Mouse (Mus musculus): Measurements from ENCODE around the gene Kcnb1. TPM values are rescaled to one million over a fixed set of nuclear protein-coding genes. Genes with fewer than 3 reads are reported as not detected.

The Kcnb1 gene
- total RNA-seq, 1 experiment: 1.3 TPM

DNA sequence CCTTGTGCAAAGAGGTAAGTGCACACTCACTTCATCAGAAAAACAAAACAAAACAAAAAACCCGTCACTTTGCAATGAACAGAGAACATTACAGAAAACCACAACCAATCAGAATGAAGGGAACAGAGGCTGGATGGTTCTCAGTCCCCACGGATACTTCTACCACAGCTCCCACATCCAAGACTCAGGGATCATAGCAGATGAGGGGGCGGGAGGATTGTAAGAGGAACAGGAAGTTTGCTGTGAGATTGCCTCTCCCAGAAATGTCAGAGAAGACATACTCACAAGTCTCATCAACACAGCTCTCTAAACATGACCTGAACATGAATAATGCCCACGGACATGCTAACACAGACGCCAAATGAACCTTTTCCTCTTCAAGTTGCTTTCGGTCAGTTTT is 40.9 kb downstream of the Kcnb1 start:
- no peaks in the 10 kb centered on the region for H3K9me3 ChIP-seq (ENCODE audit: control insufficient read depth, insufficient read depth, low read depth, low read length)
- H3K4me1 ChIP-seq (ENCODE audit: control insufficient read depth in 2 of 2, insufficient read depth in 2 of 2, low read length in 2 of 2, poor library complexity in 1 of 2): peaks cover 0 to 8% of the 10 kb centered on the region in 2 experiments; a peak in 1 of 4 replicates
- no peak overlapping the region for H3K4me3 ChIP-seq (ENCODE audit: insufficient read depth in 1 of 2, low read depth in 1 of 2, low read length in 2 of 2, poor library complexity in 1 of 2, severe bottlenecking in 1 of 2)
- no peak overlapping the region for H3K27ac ChIP-seq (ENCODE audit: insufficient read depth, low read depth, low read length, poor library complexity, severe bottlenecking)
- no peak overlapping the region for H3K9ac ChIP-seq (ENCODE audit: insufficient read depth, low read depth, low read length, poor library complexity, severe bottlenecking)
- no peaks in the 10 kb centered on the region for H3K36me3 ChIP-seq (ENCODE audit: control insufficient read depth, insufficient read depth, low read length, poor library complexity, severe bottlenecking)
- no peak for DNase-seq (ENCODE audit: low read depth, low spot score)
- TF ChIP-seq CHD2 (IDR thresholded peaks at IDR 0.05; ENCODE audit: low read depth, low read length): no peak
- no peak for TF ChIP-seq ZC3H11A (IDR thresholded peaks at IDR 0.05; ENCODE audit: borderline replicate concordance, low read depth, low read length)
- TF ChIP-seq ZNF384 (IDR thresholded peaks at IDR 0.05; ENCODE audit: low read depth, low read length): no peak
- no peak for TF ChIP-seq HCFC1 (IDR thresholded peaks at IDR 0.05; ENCODE audit: borderline replicate concordance, insufficient read depth, low read length)
- in situ Hi-C loops (cut with MboI; ENCODE audit: low sequenced_read_pairs in 2 of 2, unreplicated experiment in 2 of 2): no loop called here

DNA sequence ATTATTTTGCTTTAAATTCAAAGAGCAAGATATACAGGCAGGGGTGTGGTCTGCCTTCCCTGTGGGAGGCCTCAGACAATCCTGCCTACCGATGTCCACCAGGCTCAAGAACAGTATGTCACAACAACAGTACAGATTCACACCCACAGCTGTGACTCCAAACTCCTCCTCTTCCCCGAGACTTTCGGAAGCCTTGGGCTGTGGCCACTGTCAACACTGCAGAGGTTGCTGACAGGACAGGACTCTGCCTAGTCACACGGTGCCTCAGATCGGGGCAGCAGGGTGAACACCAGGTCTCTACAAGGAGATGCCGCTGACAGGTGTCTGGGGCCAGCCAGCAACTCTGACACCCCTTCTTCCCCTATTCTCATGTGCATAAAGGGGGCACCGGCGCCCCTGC is 42.2 kb downstream of the Kcnb1 start:
- no peak overlapping the region for H3K9ac ChIP-seq (ENCODE audit: insufficient read depth, low read depth, low read length, poor library complexity, severe bottlenecking)

DNA sequence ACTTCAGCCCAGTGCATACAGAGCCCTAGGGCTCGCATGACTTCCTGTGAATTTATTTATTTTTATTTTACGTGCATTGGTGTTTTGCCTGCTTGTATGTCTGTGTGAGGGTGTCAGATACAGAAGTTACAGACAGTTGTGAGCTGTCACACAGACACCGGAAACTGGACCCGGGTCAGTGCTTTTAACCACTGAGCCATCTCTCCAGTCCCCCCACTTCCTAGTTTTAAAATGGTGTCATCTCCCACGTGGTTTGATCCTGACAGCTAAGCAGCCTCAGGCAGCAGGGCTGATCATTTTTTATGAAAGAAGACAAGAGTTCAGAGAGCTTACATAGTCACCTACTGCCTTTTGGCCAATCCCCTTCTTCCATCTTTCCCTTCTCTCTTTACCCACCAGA is 44.1 kb downstream of the Kcnb1 start:
- no peak overlapping the region for H3K9ac ChIP-seq (ENCODE audit: insufficient read depth, low read depth, low read length, poor library complexity, severe bottlenecking)
- DNase-seq (ENCODE audit: low read depth, low spot score): no peak
- H3K9me3 ChIP-seq (ENCODE audit: control insufficient read depth, insufficient read depth, low read depth, low read length): no peaks in the 10 kb centered on the region
- in situ Hi-C loops (cut with MboI; ENCODE audit: low sequenced_read_pairs in 2 of 2, unreplicated experiment in 2 of 2): no loop called here
- no peak overlapping the region for H3K4me3 ChIP-seq (ENCODE audit: insufficient read depth in 1 of 2, low read depth in 1 of 2, low read length in 2 of 2, poor library complexity in 1 of 2, severe bottlenecking in 1 of 2)
- H3K4me1 ChIP-seq (ENCODE audit: control insufficient read depth in 2 of 2, insufficient read depth in 2 of 2, low read length in 2 of 2, poor library complexity in 1 of 2): peaks cover 0 to 8% of the 10 kb centered on the region in 2 experiments; a peak in 1 of 4 replicates
- TF ChIP-seq MAFK (IDR thresholded peaks at IDR 0.05; ENCODE audit: insufficient read depth, low read depth, low read length) (no peak), ZC3H11A (IDR thresholded peaks at IDR 0.05; ENCODE audit: borderline replicate concordance, low read depth, low read length) (no peak), CHD2 (IDR thresholded peaks at IDR 0.05; ENCODE audit: low read depth, low read length) (no peak), ZNF384 (IDR thresholded peaks at IDR 0.05; ENCODE audit: low read depth, low read length) (no peak), HCFC1 (IDR thresholded peaks at IDR 0.05; ENCODE audit: borderline replicate concordance, insufficient read depth, low read length) (no peak)
- H3K27ac ChIP-seq (ENCODE audit: insufficient read depth, low read depth, low read length, poor library complexity, severe bottlenecking): no peak overlapping the region
- H3K36me3 ChIP-seq (ENCODE audit: control insufficient read depth, insufficient read depth, low read length, poor library complexity, severe bottlenecking): no peaks in the 10 kb centered on the region; the same call in 1 of the 2 replicates

More for the DNA sequence above, 42.2 kb downstream of the Kcnb1 start:
- Histone ChIP-seq H3K27ac (ENCODE audit: insufficient read depth, low read depth, low read length, poor library complexity, severe bottlenecking) (no peak overlapping the region), H3K4me1 (ENCODE audit: control insufficient read depth in 2 of 2, insufficient read depth in 2 of 2, low read length in 2 of 2, poor library complexity in 1 of 2) (peaks cover 0 to 8% of the 10 kb centered on the region in 2 experiments; a peak in 1 of 4 replicates), H3K36me3 (ENCODE audit: control insufficient read depth, insufficient read depth, low read length, poor library complexity, severe bottlenecking) (no peaks in the 10 kb centered on the region), H3K9me3 (ENCODE audit: control insufficient read depth, insufficient read depth, low read depth, low read length) (no peaks in the 10 kb centered on the region), H3K4me3 (ENCODE audit: insufficient read depth in 1 of 2, low read depth in 1 of 2, low read length in 2 of 2, poor library complexity in 1 of 2, severe bottlenecking in 1 of 2) (no peak overlapping the region)
- no peak for TF ChIP-seq CHD2 (IDR thresholded peaks at IDR 0.05; ENCODE audit: low read depth, low read length)
- TF ChIP-seq MAFK (IDR thresholded peaks at IDR 0.05; ENCODE audit: insufficient read depth, low read depth, low read length): no peak
- no peak for TF ChIP-seq ZC3H11A (IDR thresholded peaks at IDR 0.05; ENCODE audit: borderline replicate concordance, low read depth, low read length)
- TF ChIP-seq ZNF384 (IDR thresholded peaks at IDR 0.05; ENCODE audit: low read depth, low read length): no peak
- no peak for TF ChIP-seq HCFC1 (IDR thresholded peaks at IDR 0.05; ENCODE audit: borderline replicate concordance, insufficient read depth, low read length)
- DNase-seq (ENCODE audit: low read depth, low spot score): no peak
- in situ Hi-C loops (cut with MboI; ENCODE audit: low sequenced_read_pairs in 2 of 2, unreplicated experiment in 2 of 2): no loop called here

DNA sequence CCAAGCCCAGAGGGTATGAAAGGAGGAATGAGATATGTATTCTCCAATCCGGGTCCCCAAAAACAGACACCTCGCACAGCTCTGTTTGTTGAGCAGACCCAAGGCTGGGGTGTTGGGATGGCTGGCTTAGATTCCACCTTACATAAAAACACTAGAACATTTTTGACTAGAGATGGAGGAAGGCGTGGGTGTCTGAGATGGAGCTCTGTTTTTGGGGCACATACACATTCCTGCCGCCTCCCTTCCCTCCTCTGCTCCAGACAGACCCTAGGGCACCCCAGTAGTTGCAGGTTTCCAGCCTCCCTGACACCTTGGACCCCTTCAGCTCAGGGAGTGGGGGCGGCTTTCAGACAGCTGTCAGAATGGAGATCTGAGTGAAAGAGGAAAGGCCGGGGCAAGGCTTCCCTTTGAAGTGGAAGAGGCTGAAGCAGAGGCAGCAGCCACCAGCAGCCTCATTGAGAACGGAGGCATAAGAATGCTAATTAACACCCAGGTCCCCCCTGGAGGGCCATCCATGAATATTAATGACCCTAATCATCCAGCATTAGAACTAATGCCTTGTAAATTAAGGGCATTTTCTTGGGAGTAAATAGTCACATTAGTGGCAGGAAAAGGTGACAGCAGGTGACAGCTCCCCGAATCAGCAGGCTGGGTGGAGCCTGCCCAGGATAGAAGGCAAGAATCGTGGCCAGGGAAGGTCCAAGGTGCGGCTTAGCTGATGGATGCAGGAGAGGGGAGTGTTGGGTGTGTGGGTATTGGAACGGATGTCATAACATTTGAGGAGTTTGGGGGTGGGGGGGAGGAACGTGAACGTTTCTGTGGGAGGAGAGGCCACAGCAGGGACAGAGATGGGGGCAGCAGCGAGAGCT is 45.3 kb downstream of the Kcnb1 start:
- H3K4me3 ChIP-seq (ENCODE audit: insufficient read depth in 1 of 2, low read depth in 1 of 2, low read length in 2 of 2, poor library complexity in 1 of 2, severe bottlenecking in 1 of 2): no peak overlapping the region
- H3K9ac ChIP-seq (ENCODE audit: insufficient read depth, low read depth, low read length, poor library complexity, severe bottlenecking): no peak overlapping the region
- H3K36me3 ChIP-seq (ENCODE audit: control insufficient read depth, insufficient read depth, low read length, poor library complexity, severe bottlenecking): no peaks in the 10 kb centered on the region; the same call in 1 of the 2 replicates
- H3K9me3 ChIP-seq (ENCODE audit: control insufficient read depth, insufficient read depth, low read depth, low read length): no peaks in the 10 kb centered on the region
- DNase-seq (ENCODE audit: low read depth, low spot score): no peak
- no peak overlapping the region for H3K27ac ChIP-seq (ENCODE audit: insufficient read depth, low read depth, low read length, poor library complexity, severe bottlenecking)
- TF ChIP-seq ZNF384 (IDR thresholded peaks at IDR 0.05; ENCODE audit: low read depth, low read length): no peak
- no peak for TF ChIP-seq HCFC1 (IDR thresholded peaks at IDR 0.05; ENCODE audit: borderline replicate concordance, insufficient read depth, low read length)
- no peak for TF ChIP-seq ZC3H11A (IDR thresholded peaks at IDR 0.05; ENCODE audit: borderline replicate concordance, low read depth, low read length)
- no peak for TF ChIP-seq MAFK (IDR thresholded peaks at IDR 0.05; ENCODE audit: insufficient read depth, low read depth, low read length)
- no peak for TF ChIP-seq CHD2 (IDR thresholded peaks at IDR 0.05; ENCODE audit: low read depth, low read length)
- peaks cover 0 to 11% of the 10 kb centered on the region in 2 experiments; a peak in 1 of 4 replicates for H3K4me1 ChIP-seq (ENCODE audit: control insufficient read depth in 2 of 2, insufficient read depth in 2 of 2, low read length in 2 of 2, poor library complexity in 1 of 2)
- in situ Hi-C loops (cut with MboI; ENCODE audit: low sequenced_read_pairs in 2 of 2, unreplicated experiment in 2 of 2): no loop called here

Measured in ES-E14 (cell line).